9 mouse cellular contexts compared by ENCODE assay signal in the genomic region with DNA sequence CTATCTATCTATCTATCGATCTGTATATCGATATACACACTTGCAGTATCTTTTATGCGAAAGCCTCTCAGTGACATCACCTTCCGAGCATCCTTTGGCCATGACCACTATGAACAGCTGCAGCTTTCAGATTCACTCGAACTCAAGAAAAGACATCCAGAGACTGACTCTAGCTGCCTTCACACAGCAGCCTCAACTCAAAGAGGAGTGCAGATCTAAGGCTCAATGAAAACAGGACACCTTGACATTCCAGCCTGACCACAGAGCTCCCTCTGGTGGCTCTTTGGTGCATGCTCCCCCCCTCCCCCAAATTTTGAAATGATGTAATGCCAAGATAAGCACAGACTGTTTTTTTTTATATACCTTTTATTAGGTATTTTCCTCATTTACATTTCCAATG.
DNase-seq lines count a peak whose midpoint lies in the region; ATAC-seq and TF ChIP-seq lines count a peak whose summit lies in the region.
"Had no signal": no experiment of that assay in that cellular context is flagged by ENCODE, and none has a peak within 500 bp of the region (broad histone marks: within the 10 kb centered on the region; RNA-seq: fewer than 3 reads in every experiment).

No protein-coding gene starts in this region.

- H3K4me2 ChIP-seq in liver, embryonic 12.5 days = no peak overlapping the region
- H3K4me2 ChIP-seq: heart, embryonic 13.5 days had no signal

- WGBS in cerebellum, adult 2 months = 81% methylated on average over 5 of the region's 5 CpGs
- WGBS in liver, adult 2 months = 85% methylated on average over 5 of the region's 5 CpGs
- WGBS in liver, embryonic 12.5 days (ENCODE audit: insufficient replicate concordance) = 64% methylated on average over 5 of the region's 5 CpGs

- no peak overlapping the region for H3K4me3 ChIP-seq in cerebellum, adult 2 months (replicated peaks; ENCODE audit: insufficient read depth, low read depth, low read length)
- H3K4me3 ChIP-seq in liver, adult 2 months (ENCODE audit: insufficient read depth, low read depth, low read length) = no peak overlapping the region
- H3K4me3 ChIP-seq in liver, embryonic 12.5 days = no peak overlapping the region
- H3K4me3 ChIP-seq: heart, embryonic 13.5 days had no signal

- TF ChIP-seq POLR2A in cerebellum, adult 2 months (IDR thresholded peaks at IDR 0.05; ENCODE audit: borderline replicate concordance, insufficient read depth, low read length) = no peak
- no peak for TF ChIP-seq POLR2A in liver, adult 2 months (IDR thresholded peaks at IDR 0.05; ENCODE audit: extremely low read depth, insufficient read depth, low read length)

- H3K27ac ChIP-seq in cerebellum, adult 2 months (ENCODE audit: insufficient read depth, low read length) = no peak overlapping the region
- no peak overlapping the region for H3K27ac ChIP-seq in liver, adult 2 months (replicated peaks; ENCODE audit: insufficient read depth, low read depth, low read length)
- H3K27ac ChIP-seq in liver, embryonic 12.5 days = no peak overlapping the region
- H3K27ac ChIP-seq: heart, embryonic 13.5 days had no signal

- no peaks in the 10 kb centered on the region for H3K79me2 ChIP-seq in liver, adult 2 months (ENCODE audit: control insufficient read depth, insufficient read depth, low read length)

- peaks cover 3% of the 10 kb centered on the region; the same call in 1 of the 2 replicates for H3K4me1 ChIP-seq in cerebellum, adult 2 months (ENCODE audit: control insufficient read depth, insufficient read depth, low read length)
- H3K4me1 ChIP-seq in liver, adult 2 months (ENCODE audit: control insufficient read depth, insufficient read depth, low read length) = 0 out of 2 replicates have a peak, but pooled peaks cover 3% of the 10 kb centered on the region
- H3K4me1 ChIP-seq in liver, embryonic 12.5 days = peaks cover 4% of the 10 kb centered on the region; the same call in 1 of the 2 replicates

- ATAC-seq in liver, embryonic 12.5 days = no peak
- no peak for ATAC-seq in monocyte, adult 5-6 weeks (replicated peaks; ENCODE audit: insufficient number of reproducible peaks, low FRiP score, low TSS enrichment, poor library complexity, severe bottlenecking)

- peak; percentile 14 to 22 for DNase-seq in cerebellum, adult 2 months
- no peak for DNase-seq in cerebellum, adult 9-11 months
- no peak for DNase-seq in liver, adult 2 months (ENCODE audit: extremely low read depth, low read depth, low spot score)
- peak; percentile 74 for DNase-seq in ZHBTc4 (ENCODE audit: low read depth, low spot score)
- DNase-seq in lung, postnatal 14 days = peak; percentile 19
- no peak for DNase-seq in left cerebral cortex, postnatal 36 days (ENCODE audit: low spot score in 2 of 2)

- H3K9ac ChIP-seq in liver, adult 2 months (ENCODE audit: low read depth, low read length) = no peak overlapping the region
- no peak overlapping the region for H3K9ac ChIP-seq in liver, embryonic 12.5 days
- H3K9ac ChIP-seq: heart, embryonic 13.5 days had no signal

- no peaks in the 10 kb centered on the region for H3K36me3 ChIP-seq in liver, adult 2 months (ENCODE audit: control insufficient read depth, insufficient read depth, low read length)
- no peaks in the 10 kb centered on the region for H3K36me3 ChIP-seq in liver, embryonic 12.5 days
- H3K36me3 ChIP-seq: heart, embryonic 13.5 days had no signal

- no peaks in the 10 kb centered on the region for H3K9me3 ChIP-seq in liver, embryonic 12.5 days (replicated peaks)
- H3K9me3 ChIP-seq: heart, embryonic 13.5 days had no signal

- intact Hi-C loops in left cerebral cortex, postnatal 36 days (cut with DNase I) = no loop called here

- TF ChIP-seq CTCF in cerebellum, adult 2 months (IDR thresholded peaks at IDR 0.05; ENCODE audit: borderline replicate concordance, insufficient read depth, low read depth, low read length) = peak; percentile 75
- TF ChIP-seq CTCF in liver, adult 2 months (IDR thresholded peaks at IDR 0.05; ENCODE audit: low read depth, low read length) = peak; percentile 64

- no peaks in the 10 kb centered on the region for H3K27me3 ChIP-seq in cerebellum, adult 2 months (ENCODE audit: control insufficient read depth, insufficient read depth, low read length)
- H3K27me3 ChIP-seq in liver, adult 2 months (ENCODE audit: control insufficient read depth, insufficient read depth, low read length) = 0 out of 2 replicates have a peak, but pooled peaks cover 5% of the 10 kb centered on the region
- peaks cover 25% of the 10 kb centered on the region for H3K27me3 ChIP-seq in liver, embryonic 12.5 days (replicated peaks)
- H3K27me3 ChIP-seq: heart, embryonic 13.5 days had no signal

Comparison
In these comparisons a context has a peak if more than half of its experiments do, and no peak if none do; other contexts are left out.
1. DNase-seq: peak in cerebellum, adult 2 months (2 of 2), ZHBTc4 (single experiment) and lung, postnatal 14 days (single experiment); none in cerebellum, adult 9-11 months (single experiment), liver, adult 2 months (single experiment) and left cerebral cortex, postnatal 36 days (0 of 2).